Mouse (Mus musculus) kidney, adult 9 months (tissue): Measurements from ENCODE around the gene 4930519P11Rik.
A peak's percentile ranks its signal among the peaks of the same experiment; 100 is the strongest.

Experiments
- DNase-seq: peaks from one replicate; pipeline ENCODE4 v3.0.0; 2022

The 4930519P11Rik gene

DNA sequence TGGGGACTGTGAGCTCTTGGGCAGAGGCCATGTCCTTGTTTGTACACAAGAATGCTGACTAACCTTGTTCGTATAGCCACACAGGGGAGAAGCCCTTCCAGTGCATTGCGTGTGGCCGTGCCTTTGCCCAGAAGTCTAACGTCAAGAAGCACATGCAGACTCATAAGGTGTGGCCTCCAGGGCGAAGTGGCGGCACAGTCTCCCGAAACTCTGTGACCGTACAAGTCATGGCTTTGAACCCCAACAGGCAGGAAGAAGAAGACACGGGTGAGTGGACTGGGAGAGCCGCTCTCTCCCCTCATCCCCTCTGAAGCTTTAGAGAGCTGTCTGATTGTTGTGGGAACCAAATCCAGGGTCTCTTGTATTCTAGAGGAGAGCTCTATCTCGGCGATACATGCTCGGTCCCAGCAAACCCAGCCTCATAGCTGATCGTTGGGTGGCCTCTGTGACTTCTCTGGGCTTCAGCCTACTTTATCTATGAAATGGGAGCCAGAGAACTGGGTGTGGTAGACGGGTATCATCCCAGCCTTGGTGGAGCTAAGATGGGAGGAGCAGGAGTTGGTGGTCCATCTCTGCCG, 19.1 kb upstream of the 4930519P11Rik start:
- DNase-seq, result no peak

DNA sequence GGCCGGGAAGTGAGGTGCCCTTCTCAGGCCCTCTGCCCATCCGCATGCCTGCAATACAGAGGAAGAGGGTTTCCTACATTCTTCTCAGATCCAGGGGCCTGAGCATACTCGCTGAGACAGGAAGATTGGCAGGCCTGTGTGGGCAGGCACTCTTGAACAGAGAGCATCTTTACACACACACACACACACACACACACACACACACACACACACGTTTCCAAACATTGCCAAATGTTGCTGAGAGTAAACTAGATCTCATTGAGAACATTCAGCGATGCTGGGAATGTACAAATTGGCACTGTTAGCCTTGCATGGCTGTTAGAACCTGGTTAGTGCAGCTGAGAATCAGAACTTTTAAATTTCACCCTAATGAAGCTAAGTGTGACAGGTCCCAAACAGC, 17.3 kb upstream of the 4930519P11Rik start:
- DNase-seq, result no peak

DNA sequence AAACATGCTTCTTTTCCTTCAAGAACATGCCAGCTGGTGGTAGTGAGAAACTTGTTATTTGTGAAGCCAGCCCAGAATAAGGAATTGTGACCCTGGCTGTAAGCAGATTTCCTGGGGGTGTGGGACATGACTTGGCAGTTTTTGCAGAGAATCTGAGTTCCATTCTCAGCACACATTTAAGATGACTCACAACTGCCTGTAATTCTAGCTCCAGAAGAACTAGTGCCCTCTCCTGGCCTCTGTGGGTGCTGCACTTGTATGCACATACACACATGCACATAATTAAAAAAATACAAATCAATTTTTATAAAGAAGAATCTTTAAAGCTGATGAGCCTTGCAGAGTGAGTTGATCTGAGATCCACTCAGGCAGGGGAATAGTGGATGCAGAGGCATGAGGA, 10.9 kb upstream of the 4930519P11Rik start:
- no peak for DNase-seq

DNA sequence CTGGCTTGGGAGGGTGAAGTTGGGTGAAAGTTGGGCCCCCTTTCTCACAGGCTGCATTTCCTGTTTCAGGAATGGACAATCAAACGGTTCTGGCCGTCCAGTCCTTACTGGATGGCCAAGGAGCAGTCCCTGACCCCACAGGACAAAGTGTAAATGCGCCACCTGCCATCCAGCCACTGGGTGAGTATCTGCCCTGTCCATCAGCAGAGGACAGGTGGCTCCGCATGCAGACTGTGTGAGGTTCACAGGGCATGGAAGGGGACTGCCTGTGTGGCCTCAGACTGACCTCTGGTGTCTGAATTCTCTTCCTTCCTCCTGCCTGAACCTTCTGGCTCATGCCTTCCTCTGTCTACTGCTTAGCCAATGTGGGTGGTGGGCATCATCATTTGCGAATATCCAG, 8.4 kb upstream of the 4930519P11Rik start:
- peak; percentile 53 for DNase-seq

DNA sequence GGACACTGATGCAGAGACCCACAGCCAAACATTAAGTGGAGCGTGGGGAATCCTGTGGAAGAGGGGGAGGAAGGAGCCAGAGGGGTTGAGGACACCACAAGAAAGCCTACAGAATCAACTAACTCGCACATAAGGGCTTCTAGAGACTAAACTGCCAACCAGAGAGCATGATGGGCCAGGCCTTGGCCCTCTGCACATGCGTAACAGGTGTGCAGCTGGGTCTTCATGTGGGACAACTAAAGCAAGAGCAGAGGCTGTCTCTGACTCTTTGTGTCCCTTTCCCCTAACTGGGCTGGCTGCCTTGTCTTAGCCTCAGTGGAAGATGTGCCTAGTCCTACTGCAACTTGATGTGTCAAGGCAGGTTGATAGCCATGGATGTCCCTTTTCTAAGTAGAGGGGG, 3.8 kb upstream of the 4930519P11Rik start:
- DNase-seq, result no peak

DNA sequence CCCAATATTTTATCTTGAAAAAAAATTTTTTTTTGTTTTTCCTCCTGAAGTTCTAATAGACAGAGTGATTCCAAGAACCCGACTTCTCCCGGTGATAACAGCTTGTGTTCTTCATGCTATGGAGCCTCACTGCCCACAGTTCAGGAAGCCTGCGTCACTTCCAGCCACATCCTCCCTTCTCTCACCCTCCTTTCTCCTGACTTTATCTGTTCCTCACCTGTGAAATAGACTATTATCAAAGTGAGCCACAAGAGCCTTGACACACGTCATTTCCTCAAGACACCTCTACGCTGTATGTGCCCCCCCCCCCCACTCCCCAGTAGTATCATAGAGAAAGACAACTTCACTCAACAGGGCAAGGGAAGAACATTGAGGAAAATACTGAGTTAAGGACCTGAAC, 2.4 kb upstream of the 4930519P11Rik start:
- no peak for DNase-seq

DNA sequence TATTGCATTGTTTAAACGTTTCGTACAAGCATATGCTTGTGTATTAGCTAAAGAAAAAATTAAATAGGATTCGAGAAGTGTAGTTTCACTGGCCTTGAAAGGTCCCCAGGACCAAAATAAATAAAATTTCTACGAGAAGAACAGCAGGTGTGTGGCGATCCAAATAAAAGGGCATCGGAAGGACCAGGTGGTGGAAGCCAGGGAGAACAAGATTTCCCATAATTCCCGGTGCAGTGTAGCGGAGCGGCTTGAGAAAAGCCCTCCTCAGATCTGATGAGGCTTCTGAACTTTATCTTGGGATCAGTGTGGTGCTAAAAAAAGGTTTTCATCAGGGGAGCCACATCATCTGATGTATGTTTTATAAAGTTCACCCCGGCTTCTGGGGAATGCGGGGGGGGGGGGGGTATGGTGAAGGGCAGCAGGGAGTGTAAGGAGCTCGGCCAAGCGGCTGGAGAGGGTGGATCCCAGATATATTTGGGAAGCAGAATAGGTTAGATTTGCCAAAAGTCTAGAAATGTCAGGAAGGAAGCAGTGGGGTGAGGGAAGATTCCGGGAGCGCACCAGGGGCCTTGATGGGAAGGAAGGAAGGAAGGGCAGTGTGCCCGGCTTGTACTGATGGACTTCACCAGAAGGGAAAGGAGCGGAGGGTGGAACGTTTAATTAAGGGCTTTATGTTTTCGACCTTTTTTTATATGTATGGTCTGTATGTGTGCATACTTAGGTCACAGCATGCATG, 1.8 kb upstream of the 4930519P11Rik start:
- DNase-seq, result no peak

DNA sequence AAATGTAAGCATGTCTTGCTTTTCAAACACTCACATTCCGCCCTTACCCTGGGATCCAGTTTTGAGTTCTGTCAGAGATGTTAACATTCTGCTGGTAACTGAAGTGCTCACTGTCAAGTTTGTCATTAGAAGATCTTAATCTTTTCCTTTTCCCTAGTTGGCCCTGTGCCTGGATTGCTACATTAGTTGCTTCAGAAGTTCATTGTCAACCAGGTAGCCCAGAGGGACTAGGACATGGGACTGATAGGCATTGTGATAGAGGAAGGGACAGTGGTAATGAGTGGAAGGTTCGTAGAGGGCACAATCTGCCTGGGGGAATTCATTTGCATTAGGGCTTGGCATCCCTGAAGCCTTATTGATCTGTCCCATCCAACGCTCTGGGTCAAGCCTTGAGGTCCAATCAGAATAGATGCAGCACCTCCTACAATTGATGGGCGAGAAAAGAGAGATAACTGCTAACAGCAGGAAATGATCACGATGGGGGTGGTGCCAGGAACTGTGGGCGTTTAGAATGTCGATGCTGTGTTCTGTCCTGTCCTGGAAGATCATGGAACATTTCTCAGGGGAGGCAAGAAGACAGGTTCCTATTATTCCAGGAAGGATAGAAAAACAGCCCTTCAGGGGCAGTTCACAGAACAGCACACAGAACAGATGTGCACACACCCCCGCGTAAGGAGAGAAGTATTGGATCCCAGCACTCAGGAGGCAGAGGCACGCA, 4.0 kb downstream of the 4930519P11Rik start:
- no peak for DNase-seq

DNA sequence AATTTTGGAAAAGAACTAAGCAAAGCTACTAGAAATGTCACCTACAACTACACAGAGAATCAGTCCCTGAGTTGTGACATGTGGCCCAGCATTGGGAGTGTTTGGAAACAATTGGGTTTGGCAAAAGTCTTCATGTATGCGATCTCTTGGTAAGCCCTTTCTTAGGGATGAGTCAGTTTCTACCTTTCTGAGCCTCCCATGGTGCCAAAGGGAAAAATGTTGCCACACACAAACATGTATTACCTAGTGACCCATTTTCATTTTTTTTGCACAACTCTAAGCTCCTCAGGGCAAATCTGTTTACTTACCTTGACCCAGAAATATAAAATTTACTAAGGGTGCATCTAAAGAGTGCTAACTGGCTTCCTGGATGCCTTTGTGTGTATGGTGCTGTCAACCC, 6.3 kb downstream of the 4930519P11Rik start:
- no peak for DNase-seq

DNA sequence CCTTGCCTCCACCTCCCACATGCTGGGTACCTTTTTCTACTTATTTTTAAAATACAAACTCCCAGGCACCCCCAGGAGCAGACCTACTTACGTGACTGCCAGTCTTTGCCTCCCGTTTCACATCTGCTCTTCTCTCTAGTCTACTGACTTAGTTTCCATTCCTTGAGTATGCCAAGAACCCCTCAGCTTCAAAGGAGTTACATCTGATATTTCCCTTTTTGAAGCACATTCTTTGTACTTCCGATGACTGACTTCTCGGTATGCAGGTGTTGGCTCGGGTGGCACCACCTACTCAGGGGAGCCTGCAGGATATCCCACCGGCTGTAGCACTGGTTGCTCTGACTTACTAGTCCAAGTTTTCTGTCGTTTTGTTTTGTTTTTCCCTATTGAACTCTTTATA, 9.1 kb downstream of the 4930519P11Rik start:
- no peak for DNase-seq

DNA sequence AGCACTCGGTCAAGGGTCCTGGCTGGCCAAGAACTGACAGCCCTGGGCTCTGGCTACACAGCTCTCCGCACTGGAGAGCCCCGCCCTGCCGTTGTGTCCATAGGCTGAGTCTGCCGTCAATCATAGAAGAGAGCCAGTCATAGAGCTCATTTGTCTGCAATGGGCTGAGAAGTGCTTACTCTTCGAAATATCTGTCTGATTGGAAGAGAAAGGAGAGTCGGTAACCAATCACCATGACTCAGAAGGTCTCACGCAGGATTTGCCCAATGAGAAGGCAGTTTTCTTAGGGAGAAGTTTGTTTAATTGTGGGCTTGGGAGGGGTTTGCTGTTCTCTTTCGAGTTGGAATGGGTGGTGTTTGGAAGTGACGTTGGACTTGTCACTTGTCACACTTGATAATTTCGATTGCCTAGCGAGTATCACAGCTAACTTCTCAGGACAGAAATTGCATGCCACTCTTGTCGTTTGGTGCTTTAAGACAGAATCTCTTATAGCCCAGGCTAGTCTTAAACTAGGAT, 9.5 kb downstream of the 4930519P11Rik start, which contains the start of gene Pxmp4:
TSS of gene Pxmp4 (minus strand) at position 71 of the 516 bp plus-strand sequence.
- peak; percentile 100 for DNase-seq

DNA sequence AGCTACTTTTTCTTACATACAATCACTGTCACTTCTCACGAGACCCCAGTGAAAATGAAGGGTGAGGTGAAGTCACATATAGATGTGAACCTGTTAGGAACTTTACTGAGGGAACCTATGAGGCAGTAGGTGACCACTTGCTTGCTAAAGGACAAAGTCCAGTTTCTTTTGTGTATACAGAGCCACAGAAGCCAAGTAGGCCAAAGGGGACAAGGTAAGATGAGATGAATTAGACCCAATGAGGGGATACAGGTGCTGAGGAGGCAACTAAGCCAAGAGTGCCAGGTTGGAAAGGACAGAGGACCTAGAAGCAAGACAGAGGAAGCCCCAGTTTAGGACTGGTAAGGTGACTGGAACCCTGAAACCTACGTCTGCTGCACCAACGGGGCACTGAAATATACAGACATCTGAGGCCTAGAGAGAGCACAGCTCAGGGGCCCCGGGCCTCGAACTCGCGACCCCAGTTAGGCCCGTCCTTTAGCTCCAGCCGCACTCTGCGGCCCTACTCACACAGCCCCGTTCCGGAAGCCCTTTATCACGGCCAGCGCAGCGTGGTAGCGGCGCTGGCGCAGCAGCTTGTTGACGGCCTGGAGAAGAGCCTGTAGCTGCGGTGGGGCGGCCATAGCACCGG, 10.1 kb downstream of the 4930519P11Rik start:
- peak; percentile 79 for DNase-seq

DNA sequence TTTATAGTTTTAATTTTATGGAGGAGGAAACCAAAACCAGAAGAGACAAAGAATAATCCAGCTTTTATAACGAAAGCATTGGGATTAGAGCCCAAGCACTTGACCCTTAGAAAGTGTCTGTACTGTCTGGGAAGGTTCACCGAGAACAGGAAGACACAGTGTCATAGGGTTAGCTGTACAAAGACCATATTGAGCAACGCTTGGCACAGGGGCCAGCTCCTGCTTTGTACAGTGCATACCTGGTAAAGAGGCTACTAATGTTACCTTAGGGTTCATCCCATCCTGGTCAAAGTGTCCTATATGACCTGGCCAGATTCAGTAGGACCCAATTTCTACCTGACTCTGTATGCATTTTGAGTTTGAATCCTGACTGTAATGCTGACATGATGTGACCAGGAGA, 11.9 kb downstream of the 4930519P11Rik start:
- DNase-seq, result peak; percentile 84

DNA sequence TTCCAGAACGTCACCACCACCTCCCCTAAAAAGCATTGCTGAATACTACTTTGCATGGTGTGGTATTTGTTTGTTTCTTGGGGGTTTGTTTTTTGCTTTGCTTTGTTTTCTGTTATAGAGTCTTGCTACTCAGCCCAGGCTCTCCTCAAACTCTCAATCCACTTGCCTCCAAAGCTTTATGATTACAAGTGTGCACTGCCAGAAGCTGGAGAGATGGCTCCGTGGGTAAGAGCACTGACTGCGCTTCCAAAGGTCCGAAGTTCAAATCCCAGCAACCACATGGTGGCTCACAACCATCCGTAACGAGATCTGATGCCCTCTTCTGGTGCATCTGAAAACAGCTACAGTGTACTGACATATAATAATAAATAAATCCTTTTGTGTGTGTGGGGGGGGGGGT, 12.7 kb downstream of the 4930519P11Rik start:
- peak; percentile 42 for DNase-seq

DNA sequence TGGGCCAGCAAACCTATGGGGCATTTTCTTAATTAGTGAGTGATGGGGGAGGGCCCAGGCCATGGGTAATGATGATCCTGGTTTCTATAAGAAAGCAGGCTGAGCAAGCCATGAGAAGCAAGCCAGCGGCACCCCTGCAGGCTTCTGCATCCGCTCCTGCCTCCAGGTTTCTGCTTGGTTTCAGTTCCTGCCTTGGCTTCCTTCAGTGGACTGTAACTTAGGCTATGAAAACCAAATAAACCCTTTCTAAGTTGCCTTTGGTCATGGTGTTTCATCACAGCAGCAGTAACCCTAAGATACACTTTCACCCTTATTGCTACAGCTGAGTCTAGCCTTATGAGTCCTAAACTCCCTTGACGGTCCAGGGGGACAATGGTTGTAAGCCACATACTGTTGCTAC, 15.8 kb downstream of the 4930519P11Rik start:
- no peak for DNase-seq

DNA sequence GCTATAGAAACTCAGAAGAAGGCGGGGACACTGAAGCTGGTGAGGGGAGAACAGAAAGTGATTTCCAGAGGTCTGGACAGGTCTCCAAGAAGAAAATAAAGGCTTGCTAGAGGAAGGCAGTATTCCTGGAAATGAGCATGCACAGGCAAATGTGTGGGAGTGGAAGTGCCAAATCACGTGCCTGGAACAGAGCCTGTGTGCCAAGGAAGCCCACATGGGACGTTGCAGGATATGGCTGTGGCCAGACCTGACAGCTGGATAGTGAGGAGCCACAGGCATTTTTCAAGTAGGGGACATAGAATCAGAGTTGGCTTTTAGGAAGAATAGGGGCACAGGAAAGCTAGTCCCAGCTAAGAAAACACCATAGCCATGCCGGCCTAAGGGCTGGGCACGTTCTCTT, 17.5 kb downstream of the 4930519P11Rik start:
- no peak for DNase-seq

DNA sequence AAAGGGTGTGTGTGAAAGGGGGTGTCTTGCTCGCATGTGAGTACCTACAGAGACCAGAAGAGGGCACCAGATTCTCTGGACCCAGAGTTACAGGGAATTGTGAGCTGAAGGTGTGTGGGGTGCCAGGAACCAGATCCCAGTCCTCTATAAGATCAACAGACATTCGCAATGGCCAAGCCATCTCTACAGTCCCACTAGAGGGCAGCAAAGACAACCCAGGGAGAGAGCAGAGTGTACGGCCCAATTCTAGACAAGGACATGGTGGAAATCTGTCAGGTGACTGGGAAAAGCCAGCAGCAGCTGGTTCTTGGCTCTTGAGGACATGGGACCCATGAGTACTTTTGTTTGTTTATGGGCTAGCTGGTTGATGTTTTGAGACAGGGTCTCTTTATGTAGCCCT, 20.2 kb downstream of the 4930519P11Rik start:
- DNase-seq, result peak; percentile 58

DNA sequence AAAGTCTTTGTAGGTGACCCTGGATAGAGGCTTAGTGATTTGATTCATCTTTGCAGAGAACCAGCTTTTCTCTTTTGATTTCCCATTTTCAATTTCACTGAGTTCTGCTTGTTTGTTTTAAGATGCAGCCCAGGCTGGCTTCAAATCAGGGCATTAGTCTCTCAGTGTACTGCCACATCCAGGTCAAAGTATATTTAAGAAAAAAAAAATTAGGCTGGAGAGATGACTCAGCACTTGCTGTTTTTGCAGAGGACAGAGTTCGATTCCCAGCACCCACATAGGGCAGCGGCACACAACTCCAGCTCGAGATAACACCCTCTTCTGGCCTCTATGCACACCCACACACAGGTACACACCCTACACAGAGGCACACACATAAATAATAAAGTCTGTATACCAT, 22.0 kb downstream of the 4930519P11Rik start:
- no peak for DNase-seq

DNA sequence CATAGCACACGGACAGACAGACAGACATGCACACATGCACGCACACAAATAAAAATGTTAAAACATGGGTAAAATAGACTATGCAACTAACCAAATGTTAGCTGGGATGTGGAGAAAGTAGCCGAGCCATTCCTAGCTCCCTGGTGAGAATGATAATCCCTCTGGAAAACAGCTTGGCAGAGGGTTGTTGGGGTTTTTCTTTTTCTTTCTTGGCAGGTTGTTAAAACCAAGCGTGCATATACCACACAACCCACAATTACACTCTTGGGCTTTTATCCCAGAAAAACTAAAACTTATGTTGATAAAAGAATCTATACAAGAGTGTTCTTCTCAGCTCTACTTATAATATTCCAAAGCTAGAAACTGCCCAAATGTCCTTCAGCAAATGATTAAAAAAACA, 24.2 kb downstream of the 4930519P11Rik start:
- DNase-seq, result no peak

DNA sequence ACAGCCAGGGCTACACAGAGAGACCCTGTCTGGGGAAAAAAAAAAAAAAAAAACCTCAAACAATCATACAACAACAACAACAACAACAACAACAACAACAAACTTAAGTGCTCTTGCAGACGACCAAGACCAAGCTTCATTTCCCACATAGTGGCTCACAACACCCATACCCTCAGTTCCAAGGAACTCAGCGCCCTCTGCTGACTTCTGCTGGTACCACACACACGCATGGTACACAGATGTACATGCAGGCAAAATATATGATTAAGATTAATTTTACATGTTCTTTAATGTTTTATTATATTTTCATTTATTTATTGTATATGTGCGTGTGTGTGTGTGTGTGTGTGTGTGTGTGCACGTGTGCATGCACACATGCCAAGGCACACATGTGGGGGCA, 26.8 kb downstream of the 4930519P11Rik start:
- DNase-seq, result peak; percentile 42

DNA sequence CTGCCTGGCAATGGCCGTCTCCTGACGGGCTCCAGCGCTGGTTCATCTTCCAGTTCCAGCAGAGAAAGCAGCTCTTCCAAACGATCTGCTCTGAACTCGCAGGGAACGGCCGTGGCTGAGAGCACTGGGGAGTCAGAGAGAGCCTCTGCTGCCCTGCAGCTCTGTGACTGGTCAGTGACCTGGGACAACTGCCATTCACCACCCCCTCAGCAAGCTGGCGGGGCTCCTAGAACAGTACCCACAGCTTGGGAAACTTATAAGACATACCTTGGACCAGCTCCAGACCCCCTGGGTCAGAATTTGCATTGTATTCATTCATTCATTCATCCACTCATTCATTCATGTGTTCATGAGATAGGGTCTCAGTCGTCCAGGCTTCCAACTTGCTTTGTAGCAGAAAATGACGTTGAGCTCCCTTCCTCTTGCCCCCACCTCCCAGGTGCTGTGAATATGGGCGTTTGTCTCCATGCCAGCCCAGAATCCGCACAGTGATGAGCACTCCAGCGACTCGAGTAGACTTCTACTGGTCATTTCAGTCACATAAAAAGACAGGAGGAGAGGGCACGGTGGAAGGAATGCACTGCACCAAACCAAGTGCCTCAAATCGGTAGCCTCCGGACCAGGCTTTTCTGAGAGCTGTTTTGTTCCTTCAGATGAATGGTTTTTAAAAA, 28.2 kb downstream of the 4930519P11Rik start:
- no peak for DNase-seq

DNA sequence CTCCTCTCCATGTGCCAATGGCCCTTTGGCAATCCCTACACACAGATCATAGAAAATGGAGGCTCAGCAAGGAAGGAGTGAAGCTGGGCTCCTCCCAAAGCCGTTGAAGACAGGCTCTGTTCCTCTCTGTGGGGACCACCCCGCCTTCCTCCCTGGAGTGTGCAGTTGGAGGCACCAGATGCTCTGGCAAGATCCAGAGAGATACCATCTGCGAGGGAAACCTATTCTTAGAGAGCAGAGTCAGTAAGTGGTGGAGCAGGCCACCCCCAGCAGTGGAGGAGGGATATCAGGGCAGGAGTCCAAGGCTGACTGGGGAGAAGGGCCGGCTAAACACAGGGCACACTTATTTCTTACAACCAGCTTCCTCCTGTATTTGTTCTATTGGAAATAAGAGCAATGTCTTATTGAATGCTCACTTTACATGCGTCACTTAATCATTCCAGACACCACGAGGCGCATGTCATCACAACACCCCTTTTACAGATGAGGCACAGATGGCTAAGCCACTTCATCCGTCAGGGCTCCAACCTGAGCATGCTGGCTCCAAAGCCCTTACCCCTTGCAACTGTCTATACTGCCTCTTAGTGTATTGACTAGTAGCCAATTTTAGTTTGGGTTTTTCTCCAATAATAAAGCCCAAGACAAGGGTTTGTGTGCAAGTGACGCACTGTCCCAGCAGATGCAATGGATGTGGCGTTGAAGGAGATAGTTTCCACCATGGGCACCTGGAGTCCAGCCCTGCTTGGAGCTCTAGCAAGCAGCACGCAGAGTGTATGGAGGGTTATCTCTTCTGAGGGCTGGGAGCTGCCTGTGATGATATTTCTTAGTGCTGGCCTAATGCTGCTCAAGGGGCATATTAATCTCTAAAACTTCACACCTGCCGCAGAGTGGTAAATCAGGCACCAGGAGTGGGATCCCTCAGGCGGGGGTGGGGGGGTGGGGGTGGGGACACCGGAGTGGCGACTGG, 29.0 kb downstream of the 4930519P11Rik start:
- no peak for DNase-seq
